Mouse (Mus musculus): ENCODE measurements around the gene Vmn1r52. TPM values are rescaled to one million over a fixed set of nuclear protein-coding genes. Genes with fewer than 3 reads are reported as not detected.
"Not testable (repeated sequence)": the region's sequence is repeated elsewhere in the genome, so short reads cannot be mapped to it uniquely, and the experiment has no call there.

Vmn1r52 gene
- not detected in 2 replicates for polyA plus RNA-seq (2015; fragmentation: Nextera tagmentation; extraction: Ambion mirVana)

DNA sequence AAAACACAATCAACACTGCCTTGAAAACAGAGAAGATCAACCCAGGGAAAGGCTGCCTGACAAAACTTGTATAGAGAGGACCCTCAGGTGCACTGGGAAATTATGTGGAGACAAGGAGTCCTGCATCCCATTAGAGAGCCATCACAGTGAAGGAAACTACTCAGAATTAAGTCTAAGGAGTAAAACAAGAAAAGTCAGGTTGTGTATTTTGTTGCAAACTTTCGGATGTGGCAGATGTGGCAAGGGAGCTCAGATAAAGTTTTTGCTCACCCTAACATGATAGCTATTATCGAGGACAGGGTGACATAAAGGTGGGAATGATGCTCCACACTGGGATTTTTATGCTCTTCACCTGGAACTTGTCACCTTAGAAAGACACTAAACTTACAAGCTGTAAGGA is at the start of gene Vmn1r52:
TSS of gene Vmn1r52 (plus strand) at position 301 of the 400 bp plus-strand sequence.
- no peaks in the 10 kb centered on the region for H3K36me3 ChIP-seq (ENCODE audit: control insufficient read depth, insufficient read depth, low read length)
- WGBS: 66% methylated on average over 2 of the region's 2 CpGs
- H3K4me2 ChIP-seq (ENCODE audit: low read depth, low read length): no peak within 1 kb of the TSS
- H3K27me3 ChIP-seq (replicated peaks; ENCODE audit: control insufficient read depth, insufficient read depth, low read length): no peaks in the 10 kb centered on the region
- no peak for ATAC-seq
- H3K4me1 ChIP-seq (ENCODE audit: control insufficient read depth, insufficient read depth, low read length): no peaks in the 10 kb centered on the region
- H3K9ac ChIP-seq (ENCODE audit: low read depth, low read length): no peak within 1 kb of the TSS
- H3K4me3 ChIP-seq (ENCODE audit: low read length): no peak within 1 kb of the TSS
- no peak within 1 kb of the TSS for H3K27ac ChIP-seq (ENCODE audit: low read length)
- H3K9me3 ChIP-seq (ENCODE audit: control insufficient read depth, low read length): no peaks in the 10 kb centered on the region; the same call in 1 of the 2 replicates

DNA sequence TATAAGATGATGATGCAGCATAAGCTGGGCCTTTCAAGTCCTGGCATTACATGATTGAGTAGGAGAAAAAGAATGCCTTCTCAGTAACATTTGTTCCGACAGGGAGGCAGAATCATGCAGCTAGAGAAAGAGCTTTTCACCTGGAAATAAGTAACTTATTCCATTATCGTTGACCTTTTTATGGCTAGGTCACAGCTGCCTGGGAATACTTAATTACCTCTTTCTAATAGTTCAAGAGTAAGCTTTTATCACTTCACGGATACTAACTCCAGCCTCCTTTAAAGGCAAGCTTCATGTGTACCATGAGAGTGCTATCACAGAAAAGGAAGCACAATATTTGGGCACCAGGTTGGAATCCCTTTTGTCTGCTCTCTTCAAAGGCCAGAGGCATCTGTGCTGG is 14.5 kb upstream of the Vmn1r52 start:
- Histone ChIP-seq H3K27me3 (replicated peaks; ENCODE audit: control insufficient read depth, insufficient read depth, low read length) (no peaks in the 10 kb centered on the region), H3K36me3 (ENCODE audit: control insufficient read depth, insufficient read depth, low read length) (no peaks in the 10 kb centered on the region), H3K4me3 (ENCODE audit: low read length) (no peak overlapping the region), H3K4me2 (ENCODE audit: low read depth, low read length) (no peak overlapping the region), H3K4me1 (ENCODE audit: control insufficient read depth, insufficient read depth, low read length) (no peaks in the 10 kb centered on the region), H3K9ac (ENCODE audit: low read depth, low read length) (no peak overlapping the region), H3K9me3 (ENCODE audit: control insufficient read depth, low read length) (no peaks in the 10 kb centered on the region), H3K27ac (ENCODE audit: low read length) (no peak overlapping the region)
- WGBS: 71% methylated on average over 3 of the region's 3 CpGs
- ATAC-seq: peak; percentile 55; the same call in 1 of the 2 replicates

DNA sequence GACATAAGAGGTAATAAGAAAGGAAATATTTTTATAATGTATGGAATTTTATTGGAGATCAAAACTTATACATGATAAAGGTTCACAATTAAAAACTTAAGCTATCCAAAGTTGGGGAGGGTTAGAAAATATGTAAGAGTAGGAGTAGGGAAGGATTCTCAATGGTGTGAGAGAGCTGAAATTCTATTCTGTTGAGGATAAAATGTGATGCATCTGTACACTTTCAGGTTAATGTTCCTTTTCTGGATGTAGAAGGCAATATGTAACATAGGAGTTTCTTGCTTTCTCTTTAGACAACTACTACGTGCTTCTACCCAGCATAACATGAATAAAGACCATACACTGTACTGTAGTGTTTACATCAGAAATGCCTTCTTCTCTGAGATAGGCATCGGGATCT is 27.9 kb downstream of the Vmn1r52 start, which contains the start of gene V1ra8:
TSS of gene V1ra8 (plus strand) at position 301 of the 400 bp plus-strand sequence.
- WGBS: 83% methylated on average over 2 of the region's 2 CpGs
- H3K27ac ChIP-seq (ENCODE audit: low read length); ATAC-seq; H3K4me1 ChIP-seq (ENCODE audit: control insufficient read depth, insufficient read depth, low read length); H3K9me3 ChIP-seq (ENCODE audit: control insufficient read depth, low read length); H3K9ac ChIP-seq (ENCODE audit: low read depth, low read length); H3K4me3 ChIP-seq (ENCODE audit: low read length); H3K27me3 ChIP-seq (replicated peaks; ENCODE audit: control insufficient read depth, insufficient read depth, low read length); H3K4me2 ChIP-seq (ENCODE audit: low read depth, low read length); H3K36me3 ChIP-seq (ENCODE audit: control insufficient read depth, insufficient read depth, low read length): not testable (repeated sequence)

DNA sequence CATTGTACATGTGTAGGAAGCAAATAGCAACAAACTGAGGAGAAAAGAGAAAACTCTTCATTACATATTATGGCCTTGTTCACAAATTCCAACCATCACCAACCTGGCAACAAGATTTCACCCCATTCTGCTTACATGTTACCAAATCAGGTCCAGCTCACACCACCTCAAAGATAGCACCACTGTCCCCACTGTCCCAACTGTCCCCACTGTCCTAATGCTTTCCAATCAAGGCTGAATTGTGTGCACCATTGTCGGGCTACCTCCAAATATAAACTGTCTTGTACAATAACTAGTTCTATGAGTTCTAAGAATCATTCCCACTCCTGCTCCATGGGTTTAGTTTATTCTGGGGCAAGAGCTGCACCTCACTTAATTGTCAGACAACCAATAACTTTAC is 49.7 kb downstream of the Vmn1r52 start, which contains the start of gene Vmn1r53:
TSS of gene Vmn1r53 (minus strand) at position 101 of the 400 bp plus-strand sequence.
- H3K27me3 ChIP-seq (replicated peaks; ENCODE audit: control insufficient read depth, insufficient read depth, low read length): no peaks in the 10 kb centered on the region
- no peaks in the 10 kb centered on the region for H3K4me1 ChIP-seq (ENCODE audit: control insufficient read depth, insufficient read depth, low read length)
- H3K4me3 ChIP-seq (ENCODE audit: low read length): no peak within 1 kb of the TSS
- WGBS: 84% methylated on average over 1 of the region's 1 CpGs
- H3K36me3 ChIP-seq (ENCODE audit: control insufficient read depth, insufficient read depth, low read length): no peaks in the 10 kb centered on the region
- no peak within 1 kb of the TSS for H3K9ac ChIP-seq (ENCODE audit: low read depth, low read length)
- no peak within 1 kb of the TSS for H3K27ac ChIP-seq (ENCODE audit: low read length)
- ATAC-seq: no peak
- H3K9me3 ChIP-seq (ENCODE audit: control insufficient read depth, low read length): no peaks in the 10 kb centered on the region
- H3K4me2 ChIP-seq (ENCODE audit: low read depth, low read length): no peak within 1 kb of the TSS

Other genes with a start within 250 kb of the Vmn1r52 start
- not detected in 2 replicates for gene Vmn1r45, start 234.2 kb upstream of the Vmn1r52 start, polyA plus RNA-seq (2015; fragmentation: Nextera tagmentation; extraction: Ambion mirVana)
- gene Vmn1r46, start 205.5 kb upstream of the Vmn1r52 start, polyA plus RNA-seq (2015; fragmentation: Nextera tagmentation; extraction: Ambion mirVana): not detected in 2 replicates
- not detected in 2 replicates for gene Vmn1r47, start 158.7 kb upstream of the Vmn1r52 start, polyA plus RNA-seq (2015; fragmentation: Nextera tagmentation; extraction: Ambion mirVana)
- gene Vmn1r48, start 138.0 kb upstream of the Vmn1r52 start, polyA plus RNA-seq (2015; fragmentation: Nextera tagmentation; extraction: Ambion mirVana): not detected in 2 replicates
- gene Vmn1r49, start 96.3 kb upstream of the Vmn1r52 start, polyA plus RNA-seq (2015; fragmentation: Nextera tagmentation; extraction: Ambion mirVana): not detected in 2 replicates
- not detected in 2 replicates for gene Vmn1r50, start 73.4 kb upstream of the Vmn1r52 start, polyA plus RNA-seq (2015; fragmentation: Nextera tagmentation; extraction: Ambion mirVana)
- gene Vmn1r51, start 52.2 kb upstream of the Vmn1r52 start, polyA plus RNA-seq (2015; fragmentation: Nextera tagmentation; extraction: Ambion mirVana): not detected in 2 replicates
- not detected in 2 replicates for gene V1ra8, start 28.0 kb downstream of the Vmn1r52 start, polyA plus RNA-seq (2015; fragmentation: Nextera tagmentation; extraction: Ambion mirVana)
- 0.12 TPM in 2 replicates for gene Vmn1r53, start 49.6 kb downstream of the Vmn1r52 start, polyA plus RNA-seq (2015; fragmentation: Nextera tagmentation; extraction: Ambion mirVana)
- not detected in 2 replicates for gene Vmn1r54, start 71.5 kb downstream of the Vmn1r52 start, polyA plus RNA-seq (2015; fragmentation: Nextera tagmentation; extraction: Ambion mirVana)
- gene BC048671, start 126.4 kb downstream of the Vmn1r52 start, polyA plus RNA-seq (2015; fragmentation: Nextera tagmentation; extraction: Ambion mirVana): not detected in 2 replicates
- 0.34 and 1.1 TPM in 2 replicates for gene Chst13, start 150.4 kb downstream of the Vmn1r52 start, polyA plus RNA-seq (2015; fragmentation: Nextera tagmentation; extraction: Ambion mirVana)
- gene Uroc1, start 158.5 kb downstream of the Vmn1r52 start, polyA plus RNA-seq (2015; fragmentation: Nextera tagmentation; extraction: Ambion mirVana): 0.12 and 0.65 TPM in 2 replicates
- 4.4 and 4.9 TPM in 2 replicates for gene Zxdc, start 194.7 kb downstream of the Vmn1r52 start, polyA plus RNA-seq (2015; fragmentation: Nextera tagmentation; extraction: Ambion mirVana)

All from intestine, embryonic 16.5 days (tissue).